Mouse (Mus musculus): ENCODE data around the gene Plxdc2. TPM values are rescaled to one million over a fixed set of nuclear protein-coding genes. Genes with fewer than 3 reads are reported as not detected.

The Plxdc2 gene
- total and polyA plus RNA-seq, 3 experiments = 2.0 to 14.6 (median 9.9) TPM

- DNase-seq = no peak
Measured at GRCm38 (mm10) chr2:16414340-16414976, 58.4 kb downstream of the Plxdc2 start.

- no peak for DNase-seq
Measured at GRCm38 (mm10) chr2:16439030-16439429, 82.9 kb downstream of the Plxdc2 start.

DNA sequence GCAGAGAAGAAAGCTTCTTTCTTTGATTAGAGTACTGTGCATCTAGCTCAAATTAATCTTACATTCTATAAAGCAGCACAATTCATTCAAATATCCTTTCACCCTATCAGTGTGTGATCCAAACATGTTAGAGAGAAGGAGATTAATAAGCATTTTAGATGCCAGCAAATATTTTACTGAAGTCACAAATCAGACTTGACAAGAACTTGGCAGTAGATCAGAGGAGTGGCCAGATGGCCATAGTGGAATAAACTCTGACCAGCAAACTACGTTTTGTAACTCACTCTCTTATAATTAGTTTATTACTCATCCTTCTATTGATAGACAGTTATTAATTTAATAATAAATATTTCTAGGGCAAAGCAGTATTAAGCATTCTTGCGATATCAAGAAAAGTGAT, 86.5 kb downstream of the Plxdc2 start:
- peak; percentile 46 for DNase-seq

DNA sequence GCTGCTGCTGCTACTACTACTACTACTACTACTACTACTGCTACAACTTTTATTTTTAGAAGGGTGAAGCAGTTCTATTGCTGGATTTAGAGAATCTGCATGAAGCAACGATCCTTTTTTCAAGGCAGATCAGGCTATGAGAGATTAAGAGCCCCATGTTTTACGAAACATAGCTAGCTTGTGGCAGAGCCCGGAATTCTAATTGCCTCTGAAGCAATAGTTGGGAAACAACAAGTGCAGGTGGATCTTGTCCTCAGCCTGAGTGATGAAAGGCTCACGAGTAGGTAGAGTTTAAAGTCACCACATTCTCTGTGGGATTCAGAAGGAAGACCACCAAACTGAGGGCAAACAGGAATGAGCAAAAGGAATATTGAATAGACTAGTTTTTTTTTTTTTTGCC, 91.8 kb downstream of the Plxdc2 start:
- DNase-seq = no peak

DNA sequence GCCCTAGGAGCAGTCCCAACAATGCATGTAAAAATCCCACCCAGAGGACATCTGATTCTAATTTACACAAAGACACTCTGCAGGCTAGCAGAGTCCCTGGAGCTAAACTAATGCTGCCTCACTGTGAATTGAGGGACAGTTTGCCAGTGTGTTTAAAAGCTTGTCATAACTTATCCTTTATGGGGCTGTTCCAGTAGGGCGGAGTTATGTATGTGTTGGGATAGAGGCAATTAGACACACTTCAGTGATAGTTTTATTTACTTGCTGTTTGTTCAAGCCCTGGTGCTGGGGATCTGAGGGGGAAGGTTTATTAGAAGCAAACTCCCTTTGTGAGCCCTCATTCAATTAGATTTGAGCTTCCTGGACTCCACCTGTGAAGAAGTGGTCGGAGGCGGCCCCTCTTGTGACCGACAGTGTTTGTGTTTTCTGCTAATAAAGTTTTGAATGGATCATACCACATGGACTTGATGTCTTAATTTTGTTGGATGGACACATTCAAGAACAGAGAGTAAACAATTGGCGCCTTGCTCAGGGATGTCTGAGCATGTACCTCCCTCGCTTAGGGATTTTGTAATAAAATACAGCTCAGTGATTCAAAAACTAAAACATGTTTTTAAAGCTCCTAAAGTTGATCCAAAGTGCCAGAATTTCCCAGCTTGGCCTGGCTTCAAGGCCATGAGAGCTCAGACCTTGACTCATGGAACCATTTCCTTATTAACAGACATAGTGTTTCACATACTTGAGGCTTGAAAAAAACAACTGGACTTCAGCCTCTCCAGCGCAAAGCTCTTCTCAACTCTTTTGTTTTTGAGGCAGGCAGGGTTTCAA, 94.9 kb downstream of the Plxdc2 start:
- peak; percentile 79 for DNase-seq

GRCm38 (mm10) chr2:16451666-16452009, 95.5 kb downstream of the Plxdc2 start:
- DNase-seq = no peak

- DNase-seq = no peak
Measured at GRCm38 (mm10) chr2:16452080-16452479, 96.0 kb downstream of the Plxdc2 start.

- no peak for DNase-seq
Measured at GRCm38 (mm10) chr2:16456264-16456780, 100.2 kb downstream of the Plxdc2 start.

GRCm38 (mm10) chr2:16459490-16459889, 103.4 kb downstream of the Plxdc2 start:
- DNase-seq = no peak

DNA sequence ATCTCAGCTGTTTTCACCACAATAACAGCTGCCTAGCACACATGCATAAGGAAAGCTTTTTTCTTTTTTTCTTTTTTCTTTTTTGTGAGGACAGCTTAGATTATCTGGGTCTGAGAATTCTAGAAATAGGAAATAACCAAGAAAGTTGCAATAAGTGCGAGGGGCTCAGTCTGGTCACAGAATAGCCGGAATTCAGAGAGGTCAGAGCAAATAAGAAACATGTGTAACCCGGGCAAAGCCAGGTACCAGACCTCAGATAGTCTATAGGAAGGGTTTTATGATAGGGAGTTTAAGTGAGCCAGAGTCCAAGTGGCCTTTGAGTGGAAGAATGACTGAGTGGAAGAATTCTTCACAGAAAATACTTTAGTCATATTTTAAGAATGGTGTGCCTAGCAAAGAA, 114.0 kb downstream of the Plxdc2 start:
- no peak for DNase-seq

GRCm38 (mm10) chr2:16483943-16484342, 127.8 kb downstream of the Plxdc2 start:
- DNase-seq = no peak

- no peak for DNase-seq
Measured at GRCm38 (mm10) chr2:16485970-16486369, 129.9 kb downstream of the Plxdc2 start.

DNA sequence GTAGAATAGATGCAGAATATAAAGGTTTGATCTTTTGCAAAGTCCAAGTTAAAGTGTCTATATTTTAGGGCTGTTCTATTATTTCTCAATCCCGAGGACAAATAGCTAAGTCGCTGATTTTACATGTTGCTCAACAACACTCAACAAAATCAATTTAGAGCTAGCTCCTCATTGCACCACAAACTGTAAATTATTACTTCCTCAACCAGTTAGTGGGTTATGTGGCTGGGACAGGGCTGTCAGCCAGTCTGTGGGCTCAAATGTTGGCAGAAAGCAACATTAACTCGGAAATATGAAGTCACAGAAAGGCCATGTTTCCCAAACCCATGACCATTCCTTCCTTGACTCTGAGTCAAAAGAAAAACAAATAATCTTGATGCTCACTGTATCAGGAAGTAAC, 135.1 kb downstream of the Plxdc2 start:
- DNase-seq = peak; percentile 18

- DNase-seq = no peak
Measured at GRCm38 (mm10) chr2:16502843-16503242, 146.7 kb downstream of the Plxdc2 start.

DNA sequence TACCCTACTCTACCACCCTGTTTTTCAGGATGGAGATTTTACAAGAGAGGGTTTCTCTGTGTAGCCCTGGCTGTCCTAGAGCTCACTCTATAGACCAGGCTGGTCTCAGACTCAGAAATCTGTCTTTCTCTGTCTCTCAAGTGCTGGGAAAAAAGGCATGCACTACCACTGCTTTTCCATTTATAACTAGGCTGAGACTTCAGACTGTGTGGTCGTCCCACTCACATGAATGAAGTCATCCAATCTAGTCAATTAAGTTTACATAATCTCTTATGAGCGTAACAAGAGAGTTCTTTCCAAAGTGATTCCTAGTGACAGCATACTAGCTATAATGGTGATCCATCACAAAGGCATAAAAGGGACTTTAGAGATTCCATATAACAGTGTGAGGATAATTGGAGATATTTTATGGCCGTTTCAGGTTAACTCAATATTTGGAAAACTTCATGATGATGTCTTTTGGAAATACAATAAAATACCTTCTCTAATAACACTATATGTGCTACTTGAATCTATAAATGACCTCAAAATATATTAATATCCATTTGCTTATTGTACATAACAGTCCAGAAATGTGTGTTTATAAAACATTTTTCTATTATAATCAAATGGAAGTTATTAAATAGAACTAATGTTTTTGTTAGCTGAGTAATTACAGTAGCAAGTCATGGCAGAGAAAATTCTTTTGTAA, 151.6 kb downstream of the Plxdc2 start:
- no peak for DNase-seq

GRCm38 (mm10) chr2:16518148-16518547, 162.0 kb downstream of the Plxdc2 start:
- no peak for DNase-seq

DNA sequence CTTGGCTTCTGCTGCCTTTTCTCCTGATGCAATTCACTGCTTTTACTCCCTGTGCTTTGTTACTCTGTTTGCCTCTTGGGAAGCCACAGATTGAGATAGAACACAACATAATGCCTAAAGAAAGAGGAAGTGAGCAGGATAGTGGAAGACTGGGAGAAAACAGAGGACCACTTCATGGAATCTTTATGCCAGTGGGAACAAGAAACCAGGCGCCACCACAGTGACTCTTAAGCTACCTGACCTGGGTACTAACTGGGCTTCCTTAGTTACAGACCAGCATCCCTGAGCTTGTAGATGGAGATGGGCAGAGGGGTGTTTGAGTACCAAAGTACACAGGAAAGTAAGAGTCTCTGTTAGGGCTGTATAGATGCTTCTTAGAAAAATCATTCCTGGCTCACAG, 167.3 kb downstream of the Plxdc2 start:
- DNase-seq = no peak

DNA sequence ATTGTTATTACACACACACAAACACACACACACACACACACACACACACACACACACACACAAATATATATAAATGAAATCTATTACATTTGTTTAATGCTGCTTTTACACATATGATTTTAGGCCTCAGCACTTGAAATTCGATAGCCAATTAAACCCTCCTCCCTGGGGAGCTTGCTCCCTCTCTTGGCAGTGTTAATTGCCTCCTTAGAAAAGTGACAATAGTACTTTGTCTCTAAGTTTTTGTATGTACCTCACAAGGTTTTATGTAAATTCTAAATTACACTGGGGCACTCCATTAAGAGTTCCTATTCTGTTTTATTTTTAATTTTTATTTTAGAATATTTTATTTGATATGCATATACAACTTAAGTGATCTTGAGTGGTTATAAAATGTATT, 176.1 kb downstream of the Plxdc2 start:
- DNase-seq = no peak

GRCm38 (mm10) chr2:16534566-16534965, 178.5 kb downstream of the Plxdc2 start:
- DNase-seq = no peak

DNA sequence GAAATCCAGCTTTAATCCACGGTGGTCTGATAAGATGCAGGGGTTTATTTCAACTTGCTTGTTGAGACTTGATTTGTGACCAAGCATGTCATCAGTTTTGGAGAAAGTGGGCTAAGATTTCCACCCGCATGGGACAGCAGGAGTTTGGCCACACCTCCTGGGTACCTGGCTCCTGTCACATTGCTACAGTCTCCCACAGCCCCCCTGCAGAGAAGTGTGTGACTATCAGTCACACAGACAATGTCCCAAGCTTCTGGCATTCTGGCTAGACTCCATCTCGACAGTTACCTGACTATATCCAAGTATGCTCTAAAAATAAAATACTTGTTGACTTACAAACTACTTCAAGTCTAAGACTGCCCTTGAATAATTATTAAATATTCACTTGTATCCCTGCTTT, 185.1 kb downstream of the Plxdc2 start:
- DNase-seq = no peak

DNA sequence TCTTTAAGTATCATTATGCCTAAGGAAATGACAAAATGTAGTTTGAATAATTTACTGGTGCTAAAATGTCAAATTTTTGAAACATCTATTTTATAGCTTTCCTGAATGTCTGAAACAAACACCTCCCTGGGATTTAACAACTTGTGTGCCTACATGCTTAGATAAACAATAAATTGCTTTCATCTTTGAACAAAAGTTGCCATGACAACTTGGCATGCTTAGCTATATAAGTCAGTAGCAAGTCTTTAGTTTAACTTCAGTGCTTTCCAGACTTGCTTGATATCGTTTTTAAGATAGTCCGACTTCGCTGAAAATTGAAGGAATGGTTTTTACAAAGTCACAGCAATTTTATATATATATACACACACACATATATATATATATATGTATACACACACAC, 189.1 kb downstream of the Plxdc2 start:
- no peak for DNase-seq

DNA sequence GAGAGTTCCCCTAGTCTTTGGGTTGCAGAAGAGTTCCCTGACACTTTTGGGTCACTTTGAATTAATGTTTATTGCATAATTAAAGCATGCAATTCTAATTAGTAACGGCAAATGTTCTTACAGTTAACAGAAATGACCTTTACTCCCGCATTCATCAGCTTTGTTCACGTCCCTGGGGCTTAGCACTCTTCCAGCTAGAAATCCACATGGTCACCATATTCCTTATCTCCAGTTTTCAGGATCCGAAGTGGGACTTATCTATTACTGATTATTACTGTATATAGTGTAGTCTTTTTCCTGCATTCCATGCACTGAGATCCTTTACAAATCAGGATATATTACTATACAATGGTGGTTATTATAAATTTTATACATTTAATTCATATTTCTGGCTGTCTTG, 203.2 kb downstream of the Plxdc2 start:
- no peak for DNase-seq

GRCm38 (mm10) chr2:16568263-16568662, 212.2 kb downstream of the Plxdc2 start:
- no peak for DNase-seq

All from adrenal gland, adult 2 months (tissue).